Mouse (Mus musculus) ES-E14 (cell line): ENCODE data around the gene Unc5c. TPM values are rescaled to one million over a fixed set of nuclear protein-coding genes. Genes with fewer than 3 reads are reported as not detected.

ENCODE experiments used
- DNase-seq: peaks from one replicate; pipeline ENCODE4 v3.0.0-alpha.2; 2013; ENCODE audit warnings: low read depth, low spot score
- H3K27ac ChIP-seq: 2 replicates; pipeline ENCODE4 v1.5.1; 2012; ENCODE audit warnings: low read depth, mild to moderate bottlenecking, low read length, moderate library complexity, mixed read lengths; ENCODE audit not compliant: poor library complexity, insufficient read depth, severe bottlenecking
- H3K36me3 ChIP-seq: 2 replicates; pipeline ENCODE4 v1.6.1; 2012; ENCODE audit warnings: mild to moderate bottlenecking, low read length, moderate library complexity, mixed read lengths; ENCODE audit not compliant: control insufficient read depth, poor library complexity, insufficient read depth, severe bottlenecking
- H3K4me1 ChIP-seq, 2 experiments: fragments of 150-350 bp in 1 of 2; sonication (generic) in 1 of 2; 2 replicates each; pipeline ENCODE4 v1.6.1; 2012; ENCODE audit warnings: low read length in 2 of 2, mild to moderate bottlenecking in 1 of 2, mixed read lengths in 1 of 2; ENCODE audit not compliant: control insufficient read depth in 2 of 2, insufficient read depth in 2 of 2, poor library complexity in 1 of 2
- H3K4me3 ChIP-seq, 2 experiments: fragments of 150-350 bp in 1 of 2; sonication (generic) in 1 of 2; 2 replicates each; pipeline ENCODE4 v1.5.1; 2012; ENCODE audit warnings: low read length in 2 of 2, low read depth in 1 of 2, mild to moderate bottlenecking in 1 of 2, mixed read lengths in 1 of 2; ENCODE audit not compliant: insufficient read depth in 1 of 2, poor library complexity in 1 of 2, severe bottlenecking in 1 of 2
- H3K9ac ChIP-seq: 2 replicates; pipeline ENCODE4 v1.6.1; 2012; ENCODE audit warnings: low read depth, mild to moderate bottlenecking, low read length, mixed read lengths; ENCODE audit not compliant: poor library complexity, insufficient read depth, severe bottlenecking
- H3K9me3 ChIP-seq: fragments of 150-350 bp; sonication (generic); 2 replicates; pipeline ENCODE4 v1.6.1; 2012; ENCODE audit warnings: low read depth, mild to moderate bottlenecking, low read length; ENCODE audit not compliant: control insufficient read depth, insufficient read depth
- CHD2 ChIP-seq: IDR thresholded peaks from 2 replicates; pipeline ENCODE4 v1.6.1; 2014; ENCODE audit warnings: mild to moderate bottlenecking, low read depth, low read length, inconsistent platforms
- HCFC1 ChIP-seq: IDR thresholded peaks from 2 replicates; pipeline ENCODE4 v1.6.1; 2012; ENCODE audit warnings: low read length, inconsistent platforms, borderline replicate concordance; ENCODE audit not compliant: insufficient read depth
- MAFK ChIP-seq: IDR thresholded peaks from 2 replicates; pipeline ENCODE4 v1.6.1; 2014; ENCODE audit warnings: mild to moderate bottlenecking, low read depth, low read length, inconsistent platforms; ENCODE audit not compliant: insufficient read depth
- ZC3H11A ChIP-seq: IDR thresholded peaks from 2 replicates; pipeline ENCODE4 v1.6.1; 2012; ENCODE audit warnings: low read depth, mild to moderate bottlenecking, inconsistent platforms, low read length, borderline replicate concordance
- ZNF384 ChIP-seq: IDR thresholded peaks from 2 replicates; pipeline ENCODE4 v1.6.1; 2012; ENCODE audit warnings: low read depth, low read length, inconsistent platforms
- in situ Hi-C, 2 experiments: fragments of 600-800 bp; cut with MboI; formaldehyde crosslinking; loops; one replicate each; pipeline ENCODE4 v1.15.1; 2025; ENCODE audit warnings: low sequenced_read_pairs in 2 of 2, inconsistent platforms in 1 of 2; ENCODE audit not compliant: unreplicated experiment in 2 of 2
- total RNA-seq: library from RNA; depleted of rRNA; stranded (reverse); fragments of 300-350 nt; gene quantifications from 2 replicates; pipeline ENCODE4 v1.2.3, GENCODE M21; 2012

Unc5c gene
- total RNA-seq, 1 experiment = 0.67 TPM

GRCm38 (mm10) chr3:141549661-141550060 is 84.6 kb downstream of the Unc5c start:
- no peaks in the 10 kb centered on the region for H3K9me3 ChIP-seq
- H3K27ac ChIP-seq = no peak overlapping the region
- no peak for DNase-seq
- TF ChIP-seq MAFK = no peak
- TF ChIP-seq CHD2 = no peak
- no peak for TF ChIP-seq HCFC1
- TF ChIP-seq ZC3H11A = no peak
- no peak for TF ChIP-seq ZNF384
- H3K36me3 ChIP-seq = no peaks in the 10 kb centered on the region
- H3K4me3 ChIP-seq = no peak overlapping the region
- H3K4me1 ChIP-seq = no peaks in the 10 kb centered on the region
- no peak overlapping the region for H3K9ac ChIP-seq
- in situ Hi-C loops = no loop called here

GRCm38 (mm10) chr3:141552960-141553359 is 87.9 kb downstream of the Unc5c start:
- H3K4me1 ChIP-seq = no peaks in the 10 kb centered on the region
- in situ Hi-C loops = no loop called here
- H3K4me3 ChIP-seq = no peak overlapping the region
- H3K36me3 ChIP-seq = no peaks in the 10 kb centered on the region
- no peak overlapping the region for H3K9ac ChIP-seq
- no peak for DNase-seq
- H3K27ac ChIP-seq = no peak overlapping the region
- H3K9me3 ChIP-seq = no peaks in the 10 kb centered on the region
- TF ChIP-seq ZC3H11A = no peak
- TF ChIP-seq MAFK = no peak
- no peak for TF ChIP-seq CHD2
- TF ChIP-seq ZNF384 = no peak
- no peak for TF ChIP-seq HCFC1

GRCm38 (mm10) chr3:141557072-141557471 is 92.1 kb downstream of the Unc5c start:
- in situ Hi-C loops = no loop called here
- no peak for DNase-seq

GRCm38 (mm10) chr3:141575076-141575688 is 110.2 kb downstream of the Unc5c start:
- no peak for DNase-seq
- no peak overlapping the region for H3K9ac ChIP-seq
- H3K9me3 ChIP-seq = no peaks in the 10 kb centered on the region
- no peak overlapping the region for H3K4me3 ChIP-seq
- in situ Hi-C loops = no loop called here
- no peaks in the 10 kb centered on the region for H3K36me3 ChIP-seq
- TF ChIP-seq CHD2 (no peak), ZNF384 (no peak), HCFC1 (no peak), ZC3H11A (no peak)
- no peaks in the 10 kb centered on the region for H3K4me1 ChIP-seq
- H3K27ac ChIP-seq = no peak overlapping the region

More at GRCm38 (mm10) chr3:141557072-141557471, 92.1 kb downstream of the Unc5c start:
- Histone ChIP-seq H3K9me3 (no peaks in the 10 kb centered on the region), H3K27ac (no peak overlapping the region), H3K9ac (no peak overlapping the region), H3K36me3 (no peaks in the 10 kb centered on the region), H3K4me1 (no peaks in the 10 kb centered on the region), H3K4me3 (no peak overlapping the region)
- no peak for TF ChIP-seq ZNF384
- TF ChIP-seq HCFC1 = no peak
- TF ChIP-seq CHD2 = no peak
- no peak for TF ChIP-seq MAFK
- no peak for TF ChIP-seq ZC3H11A

- Histone ChIP-seq H3K27ac (no peak overlapping the region), H3K4me3 (no peak overlapping the region), H3K9me3 (no peaks in the 10 kb centered on the region), H3K4me1 (no peaks in the 10 kb centered on the region), H3K9ac (no peak overlapping the region), H3K36me3 (no peaks in the 10 kb centered on the region)
- TF ChIP-seq MAFK (no peak), HCFC1 (no peak)
- in situ Hi-C loops = no loop called here
- no peak for DNase-seq
Observed at GRCm38 (mm10) chr3:141577382-141577781, 112.4 kb downstream of the Unc5c start.
